Mouse (Mus musculus): ENCODE data around the gene Trmt6.

Trmt6 gene

GRCm38 (mm10) chr2:132847581-132847980 is 31.7 kb upstream of the Trmt6 start:
- peak overlapping the region; percentile 89 for H3K4me3 ChIP-seq (replicated peaks; ENCODE audit: low read length)
- TF ChIP-seq POU5F1 (IDR thresholded peaks at IDR 0.05; ENCODE audit: borderline replicate concordance, low read length), result no peak
- H3K9me3 ChIP-seq (ENCODE audit: low read length), result no peaks in the 10 kb centered on the region
- no peaks in the 10 kb centered on the region for H3K27me3 ChIP-seq (ENCODE audit: insufficient read depth, low read length)
- peaks cover 51% of the 10 kb centered on the region for H3K36me3 ChIP-seq (ENCODE audit: insufficient read depth, low read length)
- H3K4me1 ChIP-seq (replicated peaks; ENCODE audit: low read depth, low read length), result peaks cover 57% of the 10 kb centered on the region

- TF ChIP-seq CTCF (conservative IDR thresholded peaks at IDR 0.05; ENCODE audit: low read length) (peak; percentile 61), NANOG (IDR thresholded peaks at IDR 0.05; ENCODE audit: borderline replicate concordance, low read length) (no peak)
- peaks cover 51% of the 10 kb centered on the region for H3K36me3 ChIP-seq (ENCODE audit: insufficient read depth, low read length)
- H3K27me3 ChIP-seq (ENCODE audit: insufficient read depth, low read length), result no peaks in the 10 kb centered on the region
- H3K4me1 ChIP-seq (replicated peaks; ENCODE audit: low read depth, low read length), result peaks cover 49% of the 10 kb centered on the region
- H3K9me3 ChIP-seq (ENCODE audit: low read length), result no peaks in the 10 kb centered on the region
- H3K4me3 ChIP-seq (replicated peaks; ENCODE audit: low read length), result peak within 1 kb of the TSS; percentile 89
These were observed 30.8 kb upstream of the Trmt6 start, which contains the start of gene Crls1 for GRCm38 (mm10) chr2:132846407-132847358. Gene Crls1, plus strand, starts transcription at chr2:132846666.

GRCm38 (mm10) chr2:132841071-132841470 is 25.2 kb upstream of the Trmt6 start:
- peaks cover 76% of the 10 kb centered on the region for H3K36me3 ChIP-seq (ENCODE audit: insufficient read depth, low read length)
- no peaks in the 10 kb centered on the region for H3K9me3 ChIP-seq (ENCODE audit: low read length)
- no peak for TF ChIP-seq NANOG (IDR thresholded peaks at IDR 0.05; ENCODE audit: borderline replicate concordance, low read length)
- TF ChIP-seq POU5F1 (IDR thresholded peaks at IDR 0.05; ENCODE audit: borderline replicate concordance, low read length), result no peak
- TF ChIP-seq CTCF (conservative IDR thresholded peaks at IDR 0.05; ENCODE audit: low read length), result no peak
- no peaks in the 10 kb centered on the region for H3K27me3 ChIP-seq (ENCODE audit: insufficient read depth, low read length)
- H3K4me1 ChIP-seq (replicated peaks; ENCODE audit: low read depth, low read length), result peaks cover 3% of the 10 kb centered on the region; the same call in 1 of the 2 replicates
- H3K4me3 ChIP-seq (replicated peaks; ENCODE audit: low read length), result no peak overlapping the region

GRCm38 (mm10) chr2:132802976-132803375 is 12.9 kb downstream of the Trmt6 start:
- no peak overlapping the region for H3K4me3 ChIP-seq (replicated peaks; ENCODE audit: low read length)

DNA sequence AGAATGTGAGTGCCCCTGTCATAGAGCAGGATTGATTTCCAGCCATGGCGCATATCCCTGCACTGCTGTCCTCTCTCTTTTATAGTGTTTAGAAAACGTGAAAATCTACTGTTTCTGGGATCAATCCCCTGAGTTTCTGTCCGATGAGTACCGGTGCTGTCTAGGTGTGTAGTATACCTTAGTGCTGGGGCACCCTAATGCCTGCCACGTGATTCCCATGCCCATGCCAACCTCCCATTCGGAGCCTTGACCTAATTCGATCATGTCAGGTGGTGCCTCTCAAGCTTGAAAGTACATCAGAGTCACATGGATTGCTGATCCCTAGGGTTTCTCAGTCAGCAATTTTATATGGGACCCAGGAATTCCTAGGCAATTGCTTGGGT is 21.7 kb downstream of the Trmt6 start:
- H3K27me3 ChIP-seq (ENCODE audit: insufficient read depth, low read length), result peaks cover 25% of the 10 kb centered on the region
- peaks cover 7% of the 10 kb centered on the region for H3K4me1 ChIP-seq (replicated peaks; ENCODE audit: low read depth, low read length)
- no peak overlapping the region for H3K4me3 ChIP-seq (replicated peaks; ENCODE audit: low read length)
- TF ChIP-seq CTCF (conservative IDR thresholded peaks at IDR 0.05; ENCODE audit: low read length), result no peak
- TF ChIP-seq NANOG (IDR thresholded peaks at IDR 0.05; ENCODE audit: borderline replicate concordance, low read length), result no peak
- TF ChIP-seq POU5F1 (IDR thresholded peaks at IDR 0.05; ENCODE audit: borderline replicate concordance, low read length), result no peak
- no peaks in the 10 kb centered on the region for H3K9me3 ChIP-seq (ENCODE audit: low read length)
- no peaks in the 10 kb centered on the region for H3K36me3 ChIP-seq (ENCODE audit: insufficient read depth, low read length)

More at GRCm38 (mm10) chr2:132802976-132803375, 12.9 kb downstream of the Trmt6 start:
- no peak for TF ChIP-seq POU5F1 (IDR thresholded peaks at IDR 0.05; ENCODE audit: borderline replicate concordance, low read length)
- Histone ChIP-seq H3K36me3 (ENCODE audit: insufficient read depth, low read length) (peaks cover 61% of the 10 kb centered on the region), H3K4me1 (replicated peaks; ENCODE audit: low read depth, low read length) (peaks cover 1% of the 10 kb centered on the region; the same call in 1 of the 2 replicates), H3K9me3 (ENCODE audit: low read length) (peaks cover 37% of the 10 kb centered on the region), H3K27me3 (ENCODE audit: insufficient read depth, low read length) (no peaks in the 10 kb centered on the region)

DNA sequence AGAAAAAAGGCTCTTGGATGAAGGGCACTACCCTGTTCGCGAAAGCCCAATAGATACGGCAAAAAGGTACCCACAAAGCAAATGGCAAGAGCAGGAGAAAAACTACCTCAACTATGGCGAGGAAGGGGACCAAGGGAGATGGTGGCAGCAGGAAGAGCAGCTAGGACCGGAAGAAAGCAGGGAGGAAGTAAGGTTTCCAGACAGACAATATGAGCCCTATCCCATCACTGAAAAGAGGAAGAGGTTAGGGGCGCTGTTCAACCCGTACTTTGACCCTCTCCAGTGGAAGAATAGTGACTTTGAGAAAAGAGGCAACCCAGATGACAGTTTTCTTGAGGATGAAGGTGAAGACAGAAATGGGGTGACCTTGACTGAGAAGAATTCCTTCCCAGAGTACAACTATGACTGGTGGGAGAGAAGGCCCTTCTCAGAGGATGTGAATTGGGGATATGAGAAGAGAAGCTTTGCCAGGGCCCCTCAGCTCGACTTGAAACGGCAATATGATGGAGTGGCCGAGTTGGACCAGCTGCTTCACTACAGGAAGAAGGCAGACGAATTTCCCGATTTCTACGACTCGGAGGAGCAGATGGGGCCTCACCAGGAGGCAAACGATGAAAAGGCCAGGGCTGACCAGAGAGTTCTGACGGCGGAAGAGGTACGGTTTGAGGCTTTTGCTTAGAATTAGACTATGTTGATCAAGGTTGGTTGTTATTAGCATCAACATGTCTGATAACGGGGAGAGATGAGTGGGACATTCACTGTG is 22.2 kb downstream of the Trmt6 start:
- Histone ChIP-seq H3K9me3 (ENCODE audit: low read length) (no peaks in the 10 kb centered on the region), H3K4me1 (replicated peaks; ENCODE audit: low read depth, low read length) (peaks cover 7% of the 10 kb centered on the region), H3K4me3 (replicated peaks; ENCODE audit: low read length) (no peak overlapping the region), H3K36me3 (ENCODE audit: insufficient read depth, low read length) (no peaks in the 10 kb centered on the region), H3K27me3 (ENCODE audit: insufficient read depth, low read length) (peaks cover 25% of the 10 kb centered on the region)
- TF ChIP-seq POU5F1 (IDR thresholded peaks at IDR 0.05; ENCODE audit: borderline replicate concordance, low read length) (no peak), CTCF (conservative IDR thresholded peaks at IDR 0.05; ENCODE audit: low read length) (no peak), NANOG (IDR thresholded peaks at IDR 0.05; ENCODE audit: borderline replicate concordance, low read length) (no peak)

DNA sequence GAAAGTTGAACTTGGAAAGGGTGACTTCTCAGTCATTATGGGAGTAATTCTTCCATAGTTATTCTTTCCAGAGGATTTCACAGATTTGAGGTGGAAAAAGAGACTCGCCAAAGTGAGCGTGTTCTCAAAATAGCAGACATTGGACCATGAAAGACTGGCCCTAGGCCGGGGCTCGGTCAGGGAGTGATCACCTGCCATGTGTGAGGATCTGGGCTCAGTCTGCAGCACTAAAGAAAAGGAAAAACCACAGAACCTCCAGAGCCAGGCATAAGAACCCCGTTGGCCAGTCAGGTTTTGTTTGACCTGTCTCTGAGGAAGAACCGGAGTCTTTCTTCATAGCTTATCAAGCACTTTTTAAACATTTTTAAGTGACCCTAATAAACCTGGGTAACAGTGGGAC is 31.8 kb downstream of the Trmt6 start:
- H3K36me3 ChIP-seq (ENCODE audit: insufficient read depth, low read length), result no peaks in the 10 kb centered on the region

DNA sequence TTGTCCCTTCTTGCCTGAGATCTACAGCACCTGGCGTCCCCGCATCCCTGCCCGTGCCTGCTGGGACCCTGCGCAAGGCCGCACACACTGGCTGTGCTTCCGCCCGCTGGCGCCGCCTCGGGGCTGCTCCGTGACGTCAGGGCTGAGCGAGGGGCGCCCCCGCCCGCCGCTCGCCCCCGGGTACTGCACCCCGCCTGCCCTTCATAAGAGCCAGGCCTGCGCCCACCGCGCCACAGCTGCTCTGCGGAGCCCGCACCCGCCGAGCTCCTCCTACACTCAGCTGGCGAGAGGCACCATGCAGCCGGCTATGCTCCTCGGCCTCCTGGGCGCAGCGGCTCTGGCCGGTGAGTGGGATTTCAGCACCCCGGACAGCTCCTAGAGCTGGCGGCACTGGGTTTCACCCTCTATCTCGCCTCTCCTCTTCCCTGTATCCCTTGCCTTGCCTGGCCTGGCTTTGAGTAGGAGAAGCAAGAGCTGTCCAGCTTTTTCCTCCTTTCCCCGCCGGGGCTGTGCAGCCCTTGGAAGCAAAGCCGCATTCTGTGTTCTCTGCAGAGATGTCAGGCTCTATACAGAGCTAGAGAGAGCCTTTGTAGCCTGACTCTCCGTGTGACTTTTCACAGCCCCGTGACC is 34.3 kb downstream of the Trmt6 start:
- TF ChIP-seq POU5F1 (IDR thresholded peaks at IDR 0.05; ENCODE audit: borderline replicate concordance, low read length) (no peak), CTCF (conservative IDR thresholded peaks at IDR 0.05; ENCODE audit: low read length) (no peak), NANOG (IDR thresholded peaks at IDR 0.05; ENCODE audit: borderline replicate concordance, low read length) (no peak)
- H3K4me1 ChIP-seq (replicated peaks; ENCODE audit: low read depth, low read length), result peaks cover 7% of the 10 kb centered on the region

More for the DNA sequence above, 31.8 kb downstream of the Trmt6 start:
- no peak for TF ChIP-seq CTCF (conservative IDR thresholded peaks at IDR 0.05; ENCODE audit: low read length)
- no peak for TF ChIP-seq POU5F1 (IDR thresholded peaks at IDR 0.05; ENCODE audit: borderline replicate concordance, low read length)
- TF ChIP-seq NANOG (IDR thresholded peaks at IDR 0.05; ENCODE audit: borderline replicate concordance, low read length), result no peak
- Histone ChIP-seq H3K27me3 (ENCODE audit: insufficient read depth, low read length) (peaks cover 17% of the 10 kb centered on the region), H3K4me1 (replicated peaks; ENCODE audit: low read depth, low read length) (peaks cover 7% of the 10 kb centered on the region), H3K9me3 (ENCODE audit: low read length) (no peaks in the 10 kb centered on the region), H3K4me3 (replicated peaks; ENCODE audit: low read length) (no peak overlapping the region)

More for the DNA sequence above, 34.3 kb downstream of the Trmt6 start:
- H3K9me3 ChIP-seq (ENCODE audit: low read length), result no peaks in the 10 kb centered on the region
- peaks cover 15% of the 10 kb centered on the region for H3K27me3 ChIP-seq (ENCODE audit: insufficient read depth, low read length)
- no peaks in the 10 kb centered on the region for H3K36me3 ChIP-seq (ENCODE audit: insufficient read depth, low read length)
- H3K4me3 ChIP-seq (replicated peaks; ENCODE audit: low read length), result peak overlapping the region; percentile 88

All from E14TG2a.4 (cell line).